Mouse (Mus musculus): ENCODE results near the gene Gm20547. TPM values are rescaled to one million over a fixed set of nuclear protein-coding genes. Genes with fewer than 3 reads are reported as not detected.

Gm20547 gene
- total and polyA plus RNA-seq, 3 experiments, result not detected

- TF ChIP-seq CTCF (IDR thresholded peaks at IDR 0.05; ENCODE audit: low read depth, low read length) (no peak), TAL1 (conservative IDR thresholded peaks at IDR 0.05; ENCODE audit: low read depth, low read length) (no peak), GATA1 (IDR thresholded peaks at IDR 0.05; ENCODE audit: borderline replicate concordance, low read length) (no peak), GATA2 (IDR thresholded peaks at IDR 0.05; ENCODE audit: borderline replicate concordance, low read depth, low read length) (no peak), POLR2AphosphoS5 (IDR thresholded peaks at IDR 0.05; ENCODE audit: insufficient replicate concordance, low read depth, low read length) (no peak)
- Histone ChIP-seq H3K4me3 (ENCODE audit: low read depth, low read length) (no peak overlapping the region), H3K4me1 (ENCODE audit: insufficient read depth, low read depth, low read length) (peaks cover 69% of the 10 kb centered on the region), H3K36me3 (replicated peaks) (no peaks in the 10 kb centered on the region), H3K9me3 (replicated peaks) (no peaks in the 10 kb centered on the region), H3K27me3 (ENCODE audit: insufficient read depth, low read length) (no peaks in the 10 kb centered on the region; the same call in 1 of the 2 replicates)
- no peak for ATAC-seq (ENCODE audit: extremely low read depth, insufficient number of reproducible peaks, low FRiP score, poor library complexity, severe bottlenecking)
- DNase-seq (ENCODE audit: low spot score), result no peak
Measured at GRCm38 (mm10) chr17:34883332-34883731, 1.5 kb upstream of the Gm20547 start.

- no peak for ATAC-seq (ENCODE audit: extremely low read depth, insufficient number of reproducible peaks, low FRiP score, poor library complexity, severe bottlenecking)
- H3K36me3 ChIP-seq (replicated peaks), result no peaks in the 10 kb centered on the region
- no peaks in the 10 kb centered on the region for H3K9me3 ChIP-seq (replicated peaks)
- no peak overlapping the region for H3K4me3 ChIP-seq (ENCODE audit: low read depth, low read length)
- H3K27me3 ChIP-seq (ENCODE audit: insufficient read depth, low read length), result peaks cover 10% of the 10 kb centered on the region
- no peak for TF ChIP-seq TAL1 (conservative IDR thresholded peaks at IDR 0.05; ENCODE audit: low read depth, low read length)
- TF ChIP-seq GATA2 (IDR thresholded peaks at IDR 0.05; ENCODE audit: borderline replicate concordance, low read depth, low read length), result no peak
- no peak for TF ChIP-seq GATA1 (IDR thresholded peaks at IDR 0.05; ENCODE audit: borderline replicate concordance, low read length)
- no peak for TF ChIP-seq CTCF (IDR thresholded peaks at IDR 0.05; ENCODE audit: low read depth, low read length)
- no peak for TF ChIP-seq POLR2AphosphoS5 (IDR thresholded peaks at IDR 0.05; ENCODE audit: insufficient replicate concordance, low read depth, low read length)
- no peak for DNase-seq (ENCODE audit: low spot score)
- peaks cover 49% of the 10 kb centered on the region for H3K4me1 ChIP-seq (ENCODE audit: insufficient read depth, low read depth, low read length)
Measured at GRCm38 (mm10) chr17:34881166-34881565, 676 bp downstream of the Gm20547 start.

DNA sequence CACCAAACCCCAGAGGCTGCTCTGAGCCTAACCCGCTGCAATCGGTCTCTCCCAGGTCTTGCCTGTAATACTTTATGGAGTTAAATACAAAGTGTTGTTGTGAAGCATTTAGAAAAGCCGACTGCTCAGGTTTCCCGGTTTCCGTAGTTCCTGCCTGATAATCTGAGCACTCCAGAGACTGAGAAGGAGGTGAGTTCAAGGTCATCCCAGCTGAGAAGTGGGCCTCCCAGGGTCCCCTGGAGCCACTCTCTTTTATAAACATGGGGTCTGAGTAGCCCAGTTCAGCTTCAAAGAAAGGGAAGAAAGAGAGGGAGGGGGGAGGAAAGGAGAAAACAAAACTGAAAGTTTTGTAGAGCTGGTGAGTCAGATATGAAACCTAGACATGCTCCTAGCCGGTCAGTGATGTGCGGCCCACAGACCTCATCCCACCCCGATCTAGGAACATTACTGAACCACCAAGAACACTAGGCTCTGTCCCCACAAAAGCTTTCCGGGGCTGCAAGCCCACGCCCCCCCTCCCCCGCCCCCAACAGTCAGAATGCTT, 2.4 kb downstream of the Gm20547 start, which contains the start of gene Zbtb12:
TSS of gene Zbtb12 (plus strand) at position 148 of the 544 bp plus-strand sequence.
- H3K4me3 ChIP-seq (ENCODE audit: low read depth, low read length), result no peak within 1 kb of the TSS; the same call in 1 of the 2 replicates
- no peaks in the 10 kb centered on the region for H3K9me3 ChIP-seq (replicated peaks)
- DNase-seq (ENCODE audit: low spot score) (no peak), ATAC-seq (ENCODE audit: extremely low read depth, insufficient number of reproducible peaks, low FRiP score, poor library complexity, severe bottlenecking) (no peak)
- no peaks in the 10 kb centered on the region for H3K36me3 ChIP-seq (replicated peaks)
- H3K27me3 ChIP-seq (ENCODE audit: insufficient read depth, low read length), result peaks cover 14% of the 10 kb centered on the region
- TF ChIP-seq TAL1 (conservative IDR thresholded peaks at IDR 0.05; ENCODE audit: low read depth, low read length) (no peak), GATA1 (IDR thresholded peaks at IDR 0.05; ENCODE audit: borderline replicate concordance, low read length) (no peak), POLR2AphosphoS5 (IDR thresholded peaks at IDR 0.05; ENCODE audit: insufficient replicate concordance, low read depth, low read length) (no peak), CTCF (IDR thresholded peaks at IDR 0.05; ENCODE audit: low read depth, low read length) (no peak)
- H3K4me1 ChIP-seq (ENCODE audit: insufficient read depth, low read depth, low read length), result peaks cover 32% of the 10 kb centered on the region

GRCm38 (mm10) chr17:34874321-34874720, 7.5 kb downstream of the Gm20547 start:
- no peak for DNase-seq (ENCODE audit: low spot score)
- TF ChIP-seq GATA1 (IDR thresholded peaks at IDR 0.05; ENCODE audit: borderline replicate concordance, low read length), result no peak
- no peak for TF ChIP-seq GATA2 (IDR thresholded peaks at IDR 0.05; ENCODE audit: borderline replicate concordance, low read depth, low read length)
- no peak for TF ChIP-seq TAL1 (conservative IDR thresholded peaks at IDR 0.05; ENCODE audit: low read depth, low read length)
- TF ChIP-seq CTCF (IDR thresholded peaks at IDR 0.05; ENCODE audit: low read depth, low read length), result no peak
- TF ChIP-seq POLR2AphosphoS5 (IDR thresholded peaks at IDR 0.05; ENCODE audit: insufficient replicate concordance, low read depth, low read length), result no peak
- peaks cover 23% of the 10 kb centered on the region for H3K27me3 ChIP-seq (ENCODE audit: insufficient read depth, low read length)
- no peak for ATAC-seq (ENCODE audit: extremely low read depth, insufficient number of reproducible peaks, low FRiP score, poor library complexity, severe bottlenecking)
- H3K36me3 ChIP-seq (replicated peaks), result no peaks in the 10 kb centered on the region
- no peak overlapping the region for H3K4me3 ChIP-seq (ENCODE audit: low read depth, low read length)
- no peaks in the 10 kb centered on the region for H3K9me3 ChIP-seq (replicated peaks)
- no peaks in the 10 kb centered on the region for H3K4me1 ChIP-seq (ENCODE audit: insufficient read depth, low read depth, low read length)

GRCm38 (mm10) chr17:34865981-34866380, 15.9 kb downstream of the Gm20547 start:
- H3K36me3 ChIP-seq (replicated peaks), result no peaks in the 10 kb centered on the region
- ATAC-seq (ENCODE audit: extremely low read depth, insufficient number of reproducible peaks, low FRiP score, poor library complexity, severe bottlenecking), result no peak
- H3K9me3 ChIP-seq (replicated peaks), result no peaks in the 10 kb centered on the region
- no peak overlapping the region for H3K4me3 ChIP-seq (ENCODE audit: low read depth, low read length)
- peaks cover 45% of the 10 kb centered on the region for H3K27me3 ChIP-seq (ENCODE audit: insufficient read depth, low read length)
- peaks cover 4% of the 10 kb centered on the region; the same call in 1 of the 2 replicates for H3K4me1 ChIP-seq (ENCODE audit: insufficient read depth, low read depth, low read length)
- TF ChIP-seq POLR2AphosphoS5 (IDR thresholded peaks at IDR 0.05; ENCODE audit: insufficient replicate concordance, low read depth, low read length) (no peak), GATA1 (IDR thresholded peaks at IDR 0.05; ENCODE audit: borderline replicate concordance, low read length) (no peak), GATA2 (IDR thresholded peaks at IDR 0.05; ENCODE audit: borderline replicate concordance, low read depth, low read length) (no peak), TAL1 (conservative IDR thresholded peaks at IDR 0.05; ENCODE audit: low read depth, low read length) (no peak), CTCF (IDR thresholded peaks at IDR 0.05; ENCODE audit: low read depth, low read length) (no peak)
- no peak for DNase-seq (ENCODE audit: low spot score)

GRCm38 (mm10) chr17:34862416-34863081, 19.3 kb downstream of the Gm20547 start, which contains the start of gene Cfb:
Cfb (minus strand) TSS chr17:34862518.
- Histone ChIP-seq H3K4me1 (ENCODE audit: insufficient read depth, low read depth, low read length) (peaks cover 20% of the 10 kb centered on the region), H3K4me3 (ENCODE audit: low read depth, low read length) (no peak within 1 kb of the TSS), H3K36me3 (replicated peaks) (peaks cover 8% of the 10 kb centered on the region), H3K27me3 (ENCODE audit: insufficient read depth, low read length) (peaks cover 52% of the 10 kb centered on the region), H3K9me3 (replicated peaks) (no peaks in the 10 kb centered on the region)
- TF ChIP-seq POLR2AphosphoS5 (IDR thresholded peaks at IDR 0.05; ENCODE audit: insufficient replicate concordance, low read depth, low read length) (no peak), GATA2 (IDR thresholded peaks at IDR 0.05; ENCODE audit: borderline replicate concordance, low read depth, low read length) (no peak), CTCF (IDR thresholded peaks at IDR 0.05; ENCODE audit: low read depth, low read length) (no peak)
- ATAC-seq (ENCODE audit: extremely low read depth, insufficient number of reproducible peaks, low FRiP score, poor library complexity, severe bottlenecking) (no peak), DNase-seq (ENCODE audit: low spot score) (no peak)
